Mouse (Mus musculus) G1E (cell line): ENCODE results near the gene Mphosph6. TPM values are rescaled to one million over a fixed set of nuclear protein-coding genes. Genes with fewer than 3 reads are reported as not detected.

Experiments used
- ATAC-seq: 2 replicates; pipeline ENCODE4 v1.8.0; 2016; ENCODE audit warnings: mild to moderate bottlenecking; ENCODE audit not compliant: insufficient number of reproducible peaks, poor library complexity, low FRiP score, severe bottlenecking; ENCODE audit errors: extremely low read depth
- DNase-seq: peaks from one replicate; pipeline ENCODE4 v3.0.0; 2012; ENCODE audit warnings: low spot score
- H3K27me3 ChIP-seq: 2 replicates; pipeline ENCODE4 v1.6.1; 2012; ENCODE audit warnings: mild to moderate bottlenecking, low read length, inconsistent platforms; ENCODE audit not compliant: insufficient read depth
- H3K36me3 ChIP-seq: replicated peaks from 2 replicates; pipeline ENCODE3; 2012; ENCODE audit warnings: mild to moderate bottlenecking, inconsistent platforms
- H3K4me1 ChIP-seq: 2 replicates; pipeline ENCODE4 v1.6.1; 2012; ENCODE audit warnings: low read depth, low read length, inconsistent platforms, mixed read lengths; ENCODE audit not compliant: insufficient read depth
- H3K4me3 ChIP-seq: 2 replicates; pipeline ENCODE4 v1.5.1; 2012; ENCODE audit warnings: low read depth, mild to moderate bottlenecking, inconsistent platforms, low read length, moderate library complexity, mixed read lengths
- H3K9me3 ChIP-seq: replicated peaks from 2 replicates; pipeline ENCODE4 v1.6.1; 2012; ENCODE audit warnings: inconsistent platforms
- CTCF ChIP-seq: IDR thresholded peaks from 2 replicates; pipeline ENCODE4 v1.5.1; 2012; ENCODE audit warnings: low read depth, low read length, inconsistent platforms, mixed read lengths
- GATA1 ChIP-seq: IDR thresholded peaks from 2 replicates; pipeline ENCODE4 v1.6.1; 2012; ENCODE audit warnings: borderline replicate concordance, low read length, inconsistent platforms, mixed read lengths
- GATA2 ChIP-seq: IDR thresholded peaks from 2 replicates; pipeline ENCODE4 v1.6.1; 2012; ENCODE audit warnings: low read depth, low read length, inconsistent platforms, borderline replicate concordance
- POLR2AphosphoS5 ChIP-seq: IDR thresholded peaks from 2 replicates; pipeline ENCODE4 v1.6.1; 2012; ENCODE audit warnings: low read depth, low read length, inconsistent platforms; ENCODE audit not compliant: insufficient replicate concordance
- TAL1 ChIP-seq: conservative IDR thresholded peaks from 2 replicates; pipeline ENCODE4 v1.6.1; 2012; ENCODE audit warnings: low read depth, low read length, inconsistent platforms, mixed read lengths
- polyA plus RNA-seq: library from polyadenylated mRNA; stranded (reverse); fragments of >175 nt; gene quantifications from 2 replicates; pipeline ENCODE4 v1.2.3, GENCODE M21; 2012
- total RNA-seq, 2 experiments: library from RNA; stranded (forward) in 1 of 2; stranded (reverse) in 1 of 2; fragments of 200-1000 nt in 1 of 2; fragments of >200 nt in 1 of 2; fragmentation: Nextera tagmentation in 1 of 2; gene quantifications; 2 replicates each; pipeline ENCODE4 v1.2.3; 2014 to 2017

Mphosph6 gene
- total and polyA plus RNA-seq, 3 experiments, result 8.3 to 65.7 (median 42.7) TPM

- H3K36me3 ChIP-seq, result no peaks in the 10 kb centered on the region
- no peaks in the 10 kb centered on the region for H3K27me3 ChIP-seq
- H3K4me1 ChIP-seq, result no peaks in the 10 kb centered on the region
- H3K4me3 ChIP-seq, result no peak overlapping the region
- ATAC-seq (no peak), DNase-seq (no peak)
- H3K9me3 ChIP-seq, result peaks cover 67% of the 10 kb centered on the region
- no peak for TF ChIP-seq GATA1
- TF ChIP-seq TAL1, result no peak
- TF ChIP-seq POLR2AphosphoS5, result no peak
- no peak for TF ChIP-seq CTCF
- TF ChIP-seq GATA2, result no peak
Measured at GRCm38 (mm10) chr8:117746651-117747050, 55.1 kb downstream of the Mphosph6 start.

- H3K27me3 ChIP-seq, result no peaks in the 10 kb centered on the region
- no peaks in the 10 kb centered on the region for H3K4me1 ChIP-seq
- no peaks in the 10 kb centered on the region for H3K36me3 ChIP-seq
- H3K9me3 ChIP-seq, result peaks cover 73% of the 10 kb centered on the region
- DNase-seq (no peak), ATAC-seq (no peak)
- H3K4me3 ChIP-seq, result no peak overlapping the region
- TF ChIP-seq TAL1 (no peak), GATA1 (no peak)
Measured at GRCm38 (mm10) chr8:117742431-117743012, 59.2 kb downstream of the Mphosph6 start.

Other genes with a start within 250 kb of the Mphosph6 start
- not detected in 2 replicates for gene Sdr42e1, start 128.3 kb downstream of the Mphosph6 start, total RNA-seq (2014; fragmentation: Nextera tagmentation)
- 0.11 TPM in 1 of 2 replicates, not detected in the other for gene Sdr42e1, start 128.3 kb downstream of the Mphosph6 start, total RNA-seq (2017)
- not detected in 2 replicates for gene Sdr42e1, start 128.3 kb downstream of the Mphosph6 start, polyA plus RNA-seq
- gene Hsd17b2, start 100.0 kb downstream of the Mphosph6 start, total RNA-seq (2014; fragmentation: Nextera tagmentation), result not detected in 2 replicates
- gene Hsd17b2, start 100.0 kb downstream of the Mphosph6 start, total RNA-seq (2017), result 0.22 TPM in 1 of 2 replicates, not detected in the other
- not detected in 2 replicates for gene Hsd17b2, start 100.0 kb downstream of the Mphosph6 start, polyA plus RNA-seq